Mouse (Mus musculus): ENCODE results near the gene Rbm20.

Gene Rbm20

GRCm38 (mm10) chr19:53671432-53671831, 5.7 kb upstream of the Rbm20 start:
- DNase-seq: no peak

- DNase-seq: no peak
These were observed 2.8 kb upstream of the Rbm20 start for GRCm38 (mm10) chr19:53674131-53674925.

GRCm38 (mm10) chr19:53676228-53676627, 878 bp upstream of the Rbm20 start:
- no peak for DNase-seq

GRCm38 (mm10) chr19:53679194-53679593, 2.1 kb downstream of the Rbm20 start:
- no peak for DNase-seq

- DNase-seq: no peak
These were observed 2.9 kb downstream of the Rbm20 start for GRCm38 (mm10) chr19:53679981-53680380.

- no peak for DNase-seq
These were observed 5.3 kb downstream of the Rbm20 start for GRCm38 (mm10) chr19:53682427-53682826.

- no peak for DNase-seq
These were observed 10.5 kb downstream of the Rbm20 start for GRCm38 (mm10) chr19:53687592-53687991.

- no peak for DNase-seq
These were observed 13.7 kb downstream of the Rbm20 start for GRCm38 (mm10) chr19:53690816-53691215.

GRCm38 (mm10) chr19:53694020-53694419, 16.9 kb downstream of the Rbm20 start:
- no peak for DNase-seq

GRCm38 (mm10) chr19:53696079-53696478, 19.0 kb downstream of the Rbm20 start:
- no peak for DNase-seq

- DNase-seq: no peak
These were observed 19.5 kb downstream of the Rbm20 start for GRCm38 (mm10) chr19:53696655-53697054.

GRCm38 (mm10) chr19:53697376-53698126, 20.4 kb downstream of the Rbm20 start:
- no peak for DNase-seq

- DNase-seq: no peak
These were observed 22.6 kb downstream of the Rbm20 start for GRCm38 (mm10) chr19:53699671-53700070.

GRCm38 (mm10) chr19:53701434-53701833, 24.3 kb downstream of the Rbm20 start:
- no peak for DNase-seq

- peak; percentile 71 to 74 for DNase-seq
These were observed 28.1 kb downstream of the Rbm20 start for GRCm38 (mm10) chr19:53704895-53705823.

- peak; percentile 46 to 62 for DNase-seq
These were observed 31.3 kb downstream of the Rbm20 start for GRCm38 (mm10) chr19:53708401-53708800.

- no peak for DNase-seq
These were observed 33.8 kb downstream of the Rbm20 start for GRCm38 (mm10) chr19:53710861-53711260.

GRCm38 (mm10) chr19:53711261-53711890, 34.3 kb downstream of the Rbm20 start:
- DNase-seq: no peak

- no peak for DNase-seq
These were observed 35.4 kb downstream of the Rbm20 start for GRCm38 (mm10) chr19:53712297-53713025.

GRCm38 (mm10) chr19:53713364-53713763, 36.3 kb downstream of the Rbm20 start:
- no peak for DNase-seq

GRCm38 (mm10) chr19:53716469-53716868, 39.4 kb downstream of the Rbm20 start:
- DNase-seq: no peak

- no peak for DNase-seq
These were observed 40.3 kb downstream of the Rbm20 start for GRCm38 (mm10) chr19:53717364-53717763.
